Mouse (Mus musculus): ENCODE results near the gene Abcg4. TPM values are rescaled to one million over a fixed set of nuclear protein-coding genes. Genes with fewer than 3 reads are reported as not detected.

The Abcg4 gene
- total RNA-seq, 2 experiments from 2014 or later = 56.0 to 63.2 TPM

DNA sequence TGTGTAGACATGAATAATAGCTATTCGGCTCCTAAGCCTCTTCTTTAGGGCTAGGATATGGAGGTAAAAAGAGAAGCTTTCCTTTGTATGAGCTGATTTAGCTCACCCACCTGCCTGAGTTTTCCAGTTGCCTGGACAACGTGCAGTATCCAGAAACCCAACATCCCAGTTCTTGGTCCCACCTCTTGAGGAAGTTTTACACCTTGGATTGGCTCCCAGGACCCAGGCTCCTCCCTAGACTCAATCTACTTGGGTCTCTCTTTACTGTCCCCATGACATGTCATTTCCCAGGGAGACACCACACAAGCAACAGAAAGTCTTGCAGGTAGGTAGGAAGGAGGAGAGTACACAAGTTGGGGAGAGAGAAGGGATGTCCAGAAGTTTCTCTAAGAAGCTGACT, 48.0 kb downstream of the Abcg4 start, which contains the start of gene Ccdc153:
Gene Ccdc153, plus strand, starts transcription at position 278 of the 400 bp plus-strand sequence.
- DNase-seq (ENCODE audit: low spot score in 2 of 2) = no peak

DNA sequence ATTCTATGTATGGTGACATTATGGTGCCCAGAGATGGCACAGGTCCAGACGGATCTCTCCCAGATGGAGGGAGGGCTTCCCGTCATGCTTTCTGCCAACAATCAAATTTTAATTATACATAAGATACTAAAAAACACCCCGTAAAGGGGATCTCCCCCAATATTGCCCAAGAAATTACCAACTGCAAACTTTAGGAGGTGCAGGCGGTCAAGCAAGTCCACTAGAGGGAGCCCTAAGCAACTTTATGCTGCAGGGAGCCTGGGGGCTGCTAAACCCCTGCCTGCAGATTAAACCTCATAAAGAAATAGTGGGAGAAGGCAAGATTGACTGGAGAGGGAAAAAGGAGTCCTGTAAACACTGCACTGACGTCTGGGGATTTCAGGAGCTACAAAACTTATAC, 49.0 kb downstream of the Abcg4 start:
- peak in 1 of 2 experiments; percentile 60 for DNase-seq (ENCODE audit: low spot score in 2 of 2)

DNA sequence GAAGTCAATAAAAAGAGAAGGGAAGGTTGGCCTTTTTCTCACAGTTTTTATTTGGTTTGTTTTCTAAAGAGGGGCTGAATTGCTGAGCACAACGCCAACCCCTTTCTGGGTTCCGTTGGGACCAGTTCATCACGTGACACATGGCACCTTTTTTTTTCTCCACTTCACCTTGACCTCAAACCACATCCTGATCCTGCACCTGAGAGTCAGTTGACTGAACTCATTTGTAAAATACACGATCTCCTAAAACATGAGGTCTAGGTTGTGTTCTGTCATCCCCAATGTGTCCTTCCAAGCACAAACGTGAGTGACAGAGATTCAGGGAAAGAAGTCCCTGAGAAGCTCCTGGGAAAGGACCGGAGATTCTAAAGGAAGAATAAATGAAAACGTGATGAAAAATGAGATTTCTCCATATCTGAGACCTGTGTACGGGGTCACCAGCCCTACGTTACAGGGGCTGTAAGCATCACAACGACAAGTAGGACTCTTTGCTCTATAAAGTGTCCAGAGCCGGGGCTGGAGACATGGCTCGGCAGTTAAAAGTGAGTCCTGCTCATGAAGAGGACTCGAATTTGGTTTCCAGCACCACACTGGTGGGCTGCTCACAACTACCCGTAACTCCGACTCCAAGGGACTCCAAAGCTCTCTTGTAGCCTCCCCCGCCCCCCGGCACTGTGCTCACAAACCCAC, 49.8 kb downstream of the Abcg4 start:
- no peak for DNase-seq (ENCODE audit: low spot score in 2 of 2)

DNA sequence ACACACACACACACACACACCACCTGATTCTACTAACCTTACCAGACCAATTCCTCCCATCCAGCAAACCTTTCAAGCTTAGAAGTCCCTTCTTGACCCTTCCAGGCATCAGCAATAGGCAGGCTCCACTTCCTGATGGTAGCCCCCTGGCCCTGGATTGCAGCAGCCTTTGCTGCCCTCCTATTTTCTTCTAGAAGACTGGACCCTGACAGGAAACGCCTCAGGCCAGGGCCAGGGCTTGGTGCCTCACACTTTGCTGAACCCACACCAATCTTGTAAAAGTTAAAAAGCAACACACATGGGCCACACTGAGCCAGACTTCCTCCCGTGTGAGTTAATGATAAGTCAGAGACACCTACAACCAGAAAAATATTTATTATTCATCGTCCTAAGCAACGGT, 51.3 kb downstream of the Abcg4 start:
- DNase-seq (ENCODE audit: low spot score in 2 of 2) = no peak

DNA sequence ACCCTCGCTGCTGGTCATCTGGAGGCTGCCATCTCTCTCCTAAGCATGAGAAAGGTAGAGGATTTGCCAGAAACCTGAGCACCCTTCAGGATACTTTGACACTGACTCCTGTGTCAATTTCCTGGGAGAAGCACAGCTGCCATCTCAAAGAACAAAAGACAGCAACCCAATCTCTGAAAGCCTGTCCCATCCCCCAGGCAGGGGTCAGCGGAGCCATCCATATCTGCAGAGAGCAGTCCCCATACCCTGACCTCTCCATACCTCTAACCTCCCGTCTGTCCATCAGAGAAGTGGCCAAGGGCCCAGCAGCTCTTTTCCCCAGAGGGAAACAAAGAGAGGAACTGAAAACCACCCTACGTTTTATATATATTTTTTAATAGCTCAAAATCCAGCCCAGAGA, 51.8 kb downstream of the Abcg4 start:
- DNase-seq (ENCODE audit: low spot score in 2 of 2) = no peak

DNA sequence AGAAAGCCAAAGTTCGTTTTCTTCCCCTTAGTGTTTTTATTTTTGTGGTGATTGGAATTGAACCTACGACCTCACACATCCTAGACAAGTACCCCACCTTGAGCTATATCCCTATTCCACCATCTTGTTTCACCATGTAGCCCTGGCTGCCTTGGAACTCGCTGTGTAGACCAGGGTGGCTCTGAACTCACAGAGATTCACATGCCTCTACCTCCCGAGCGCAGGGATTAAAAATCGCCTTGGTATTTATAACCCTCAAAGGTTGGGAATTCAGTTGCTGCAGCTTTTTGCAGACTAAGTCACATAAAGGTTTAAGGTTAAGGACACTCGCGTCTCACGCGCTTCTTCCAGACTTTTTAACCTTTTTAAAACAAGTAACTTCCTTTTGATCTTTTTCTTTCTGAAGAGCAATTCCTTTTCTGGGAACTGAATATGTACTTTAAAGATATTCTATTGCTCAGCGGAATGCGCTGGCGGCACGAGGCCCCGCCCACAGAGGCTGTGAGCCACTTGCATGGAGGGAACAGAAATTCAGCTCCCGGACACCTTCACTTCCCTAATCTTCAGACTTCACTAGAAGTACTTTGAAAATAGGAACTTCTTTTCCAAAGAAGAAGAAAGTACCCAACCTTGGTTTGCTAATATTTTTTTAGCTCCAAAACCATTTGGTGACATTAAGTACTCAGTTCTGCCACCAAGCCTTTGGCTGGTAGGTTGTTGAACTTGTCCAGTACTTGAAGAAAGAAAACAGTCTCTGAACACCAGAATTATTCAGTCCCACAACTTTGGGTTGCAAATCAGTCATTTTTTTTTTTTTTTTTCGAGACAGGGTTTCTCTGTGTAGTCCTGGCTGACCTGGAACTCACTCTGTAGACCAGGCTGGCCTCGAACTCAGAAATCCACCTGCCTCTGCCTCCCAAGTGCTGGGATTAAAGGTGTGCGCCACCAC, 53.7 kb downstream of the Abcg4 start:
- peak; percentile 45 to 57 for DNase-seq (ENCODE audit: low spot score in 2 of 2)

DNA sequence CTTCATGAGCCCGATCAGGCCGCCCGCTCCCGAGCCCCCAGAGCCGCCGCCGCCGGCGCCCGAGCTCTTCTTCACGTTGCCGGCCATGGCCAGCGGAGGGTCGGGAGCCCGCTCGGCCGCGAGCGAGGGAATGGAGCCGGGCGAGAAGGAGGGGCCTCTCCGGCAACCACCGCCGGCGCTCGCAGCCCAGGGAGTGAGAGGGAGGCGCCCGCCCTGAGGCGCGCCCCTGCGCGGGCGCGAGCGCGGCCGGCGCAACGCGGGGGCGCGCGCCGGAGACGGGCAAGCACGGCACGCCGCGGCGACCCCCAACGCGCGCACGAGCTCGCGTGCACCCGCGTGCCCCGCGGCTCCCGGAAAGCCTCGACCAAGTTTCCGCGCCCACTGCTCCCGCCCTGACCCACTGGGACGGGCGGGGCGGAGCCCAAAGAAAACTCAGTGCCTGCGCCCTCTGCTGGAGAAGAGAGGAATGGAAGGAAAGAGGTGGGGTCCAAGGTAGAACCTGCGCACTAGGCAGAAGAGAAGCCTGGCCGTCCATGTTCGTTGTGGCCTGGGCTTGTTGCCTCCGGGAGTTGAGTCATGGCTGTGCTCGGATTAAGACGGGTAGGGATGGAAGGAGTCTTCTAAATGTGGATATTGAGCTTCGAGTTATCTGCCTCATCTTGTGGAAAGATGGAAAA, 54.5 kb downstream of the Abcg4 start, which contains the start of gene Cbl:
Gene Cbl, minus strand, starts transcription at position 248 of the 677 bp plus-strand sequence.
- peak; percentile 99 to 100 for DNase-seq (ENCODE audit: low spot score in 2 of 2)

DNA sequence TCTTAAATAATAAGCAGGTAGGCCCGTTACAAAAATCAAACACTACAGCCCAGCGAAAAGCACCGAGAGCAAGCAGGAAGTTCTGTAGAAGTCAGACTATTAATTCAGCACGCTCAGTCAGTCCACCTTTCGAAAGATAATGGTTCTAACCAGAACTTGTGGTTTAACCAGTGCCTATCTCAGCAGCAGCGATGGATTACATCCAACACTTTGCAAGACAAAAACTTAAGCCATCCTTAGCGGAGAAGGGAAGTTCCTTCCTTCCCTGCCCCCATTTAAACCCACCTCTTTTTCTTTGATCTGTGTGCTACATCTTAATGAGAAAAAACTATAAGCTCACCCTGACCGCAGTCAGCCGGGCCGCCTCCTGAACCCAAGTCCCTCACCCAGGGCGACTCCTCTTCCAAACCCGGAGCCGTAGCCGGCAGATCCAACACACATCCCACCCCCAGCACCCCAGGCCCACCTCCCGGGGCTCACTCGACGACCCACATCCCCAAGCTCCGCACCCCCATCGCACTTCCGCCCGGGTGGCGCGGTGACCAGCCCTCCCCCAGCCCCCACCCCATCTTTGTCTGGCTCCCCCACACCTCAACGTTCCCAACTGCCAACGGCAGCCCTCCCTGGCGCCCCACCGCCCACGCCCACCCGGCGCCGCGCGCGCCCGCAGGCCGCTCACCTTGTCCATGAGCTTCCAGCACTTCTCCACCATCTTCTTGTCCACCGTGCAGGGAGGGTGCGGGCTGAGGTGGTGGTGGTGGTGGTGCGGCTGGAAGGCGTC, 55.2 kb downstream of the Abcg4 start:
- DNase-seq (ENCODE audit: low spot score in 2 of 2) = peak in 1 of 2 experiments; percentile 17

DNA sequence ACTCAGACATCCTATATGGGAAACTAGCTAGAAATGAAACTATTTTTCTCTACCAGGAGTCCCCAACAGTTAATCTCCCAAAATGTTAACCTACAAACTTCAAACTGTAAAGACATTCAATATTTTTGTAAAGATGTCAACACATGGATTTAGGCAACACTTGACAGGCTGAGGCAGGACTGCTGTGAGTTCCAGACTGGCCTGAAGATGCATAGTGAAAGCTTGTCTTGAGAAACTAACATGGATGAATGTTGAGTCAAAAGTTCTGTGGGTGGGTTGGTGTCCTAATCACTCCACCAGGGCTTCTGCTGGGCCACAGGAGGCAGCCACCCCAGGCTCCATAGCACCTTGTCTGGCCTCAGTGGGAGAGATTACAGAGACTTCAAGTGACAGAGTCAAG, 56.8 kb downstream of the Abcg4 start:
- no peak for DNase-seq (ENCODE audit: low spot score in 2 of 2)

DNA sequence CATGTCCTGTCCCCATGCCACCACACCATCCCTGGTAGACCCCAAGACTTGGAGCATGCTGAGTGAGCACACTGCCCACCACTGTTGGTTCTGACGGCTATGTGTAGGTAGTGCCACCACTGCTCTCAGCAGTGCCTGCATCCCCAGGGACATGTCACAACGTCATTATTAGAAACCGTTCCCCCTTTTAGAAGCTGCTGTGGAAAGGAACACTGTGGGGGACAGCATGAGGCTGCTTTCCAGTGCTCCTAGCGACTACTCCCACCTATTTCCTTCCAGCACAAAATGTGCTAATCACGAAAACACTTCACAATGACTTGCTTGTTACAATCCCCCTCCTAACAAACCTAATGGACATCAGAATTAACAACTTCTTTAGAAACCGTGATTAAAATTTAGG, 62.4 kb downstream of the Abcg4 start:
- DNase-seq (ENCODE audit: low spot score in 2 of 2) = no peak

Small RNA genes within 50 kb of the gene (microRNA-seq; reads per million reads assigned to microRNA genes)
- 0 reads per million in 2 experiments for gene Gm44335

Other genes with a start within 250 kb of the Abcg4 start
- gene Thy1, start 245.2 kb downstream of the Abcg4 start, total RNA-seq (2021) = 100 to 1,000 TPM; 830 to 832 TPM
- 10 to 100 TPM; 79.1 to 86.3 TPM for gene Usp2, start 221.6 kb downstream of the Abcg4 start, total RNA-seq (2021)
- gene Mfrp, start 186.9 kb downstream of the Abcg4 start, total RNA-seq (2021) = under 1 TPM in 1 of 2 experiments, not detected in 1; 0.16 TPM
- 10 to 100 TPM; 18.1 to 23.2 TPM for gene C1qtnf5, start 181.4 kb downstream of the Abcg4 start, total RNA-seq (2021)
- gene Gm49380, start 175.1 kb downstream of the Abcg4 start, total RNA-seq (2021) = under 1 TPM; 0.14 to 0.42 TPM
- 10 to 100 TPM; 28.7 to 31.9 TPM for gene Rnf26, start 175.1 kb downstream of the Abcg4 start, total RNA-seq (2021)
- gene Mcam, start 154.1 kb downstream of the Abcg4 start, total RNA-seq (2021) = 10 to 100 TPM in 1 of 2 experiments, 1 to 10 TPM in 1; 8.7 to 10.3 TPM
- gene Cbl, start 54.6 kb downstream of the Abcg4 start, total RNA-seq (2021) = 10 to 100 TPM; 51.1 to 56.3 TPM
- gene Ccdc153, start 47.9 kb downstream of the Abcg4 start, total RNA-seq (2021) = 1 to 10 TPM in 1 of 2 experiments, not detected in 1; 1.8 TPM
- gene Pdzd3, start 37.1 kb downstream of the Abcg4 start, total RNA-seq (2021) = under 1 TPM; 0.75 to 0.81 TPM
- gene Nlrx1, start 20.0 kb downstream of the Abcg4 start, total RNA-seq (2021) = 10 to 100 TPM in 1 of 2 experiments, 1 to 10 TPM in 1; 9.0 to 10.4 TPM
- 10 to 100 TPM; 29.1 to 36.1 TPM for gene Hinfp, start 17.1 kb upstream of the Abcg4 start, total RNA-seq (2021)
- gene C2cd2l, start 31.7 kb upstream of the Abcg4 start, total RNA-seq (2021) = 100 to 1,000 TPM; 188 to 207 TPM
- 10 to 100 TPM; 13.4 to 16.3 TPM for gene Dpagt1, start 37.4 kb upstream of the Abcg4 start, total RNA-seq (2021)
- 10 to 100 TPM; 51.3 to 54.1 TPM for gene H2afx, start 46.1 kb upstream of the Abcg4 start, total RNA-seq (2021)
- 10 to 100 TPM; 18.1 to 19.7 TPM for gene Hmbs, start 55.6 kb upstream of the Abcg4 start, total RNA-seq (2021)
- gene Vps11, start 73.1 kb upstream of the Abcg4 start, total RNA-seq (2021) = 10 to 100 TPM; 55.6 to 56.8 TPM
- gene Hyou1, start 90.9 kb upstream of the Abcg4 start, total RNA-seq (2021) = 100 to 1,000 TPM; 137 to 138 TPM
- 10 to 100 TPM; 24.5 to 31.8 TPM for gene Slc37a4, start 108.2 kb upstream of the Abcg4 start, total RNA-seq (2021)
- gene Rps25, start 118.5 kb upstream of the Abcg4 start, total RNA-seq (2021) = 100 to 1,000 TPM; 755 to 756 TPM
- 10 to 100 TPM; 70.6 to 71.0 TPM for gene Trappc4, start 119.0 kb upstream of the Abcg4 start, total RNA-seq (2021)
- gene Ccdc84, start 130.0 kb upstream of the Abcg4 start, total RNA-seq (2021) = 10 to 100 TPM; 18.9 to 19.0 TPM
- gene Foxr1, start 152.5 kb upstream of the Abcg4 start, total RNA-seq (2021) = not detected
- not detected for gene Upk2, start 166.4 kb upstream of the Abcg4 start, total RNA-seq (2021)
- gene Bcl9l, start 194.2 kb upstream of the Abcg4 start, total RNA-seq (2021) = 10 to 100 TPM; 59.1 to 62.5 TPM

Data from left cerebral cortex, adult 18-20 months (tissue).